Mouse (Mus musculus) fibroblast of lung, adult 2 months (primary cell): ENCODE data around the gene Nupl2.

Source experiments
- DNase-seq: peaks from one replicate; pipeline ENCODE4 v3.0.0-alpha.2; 2011; ENCODE audit warnings: low read depth

The Nupl2 gene

DNA sequence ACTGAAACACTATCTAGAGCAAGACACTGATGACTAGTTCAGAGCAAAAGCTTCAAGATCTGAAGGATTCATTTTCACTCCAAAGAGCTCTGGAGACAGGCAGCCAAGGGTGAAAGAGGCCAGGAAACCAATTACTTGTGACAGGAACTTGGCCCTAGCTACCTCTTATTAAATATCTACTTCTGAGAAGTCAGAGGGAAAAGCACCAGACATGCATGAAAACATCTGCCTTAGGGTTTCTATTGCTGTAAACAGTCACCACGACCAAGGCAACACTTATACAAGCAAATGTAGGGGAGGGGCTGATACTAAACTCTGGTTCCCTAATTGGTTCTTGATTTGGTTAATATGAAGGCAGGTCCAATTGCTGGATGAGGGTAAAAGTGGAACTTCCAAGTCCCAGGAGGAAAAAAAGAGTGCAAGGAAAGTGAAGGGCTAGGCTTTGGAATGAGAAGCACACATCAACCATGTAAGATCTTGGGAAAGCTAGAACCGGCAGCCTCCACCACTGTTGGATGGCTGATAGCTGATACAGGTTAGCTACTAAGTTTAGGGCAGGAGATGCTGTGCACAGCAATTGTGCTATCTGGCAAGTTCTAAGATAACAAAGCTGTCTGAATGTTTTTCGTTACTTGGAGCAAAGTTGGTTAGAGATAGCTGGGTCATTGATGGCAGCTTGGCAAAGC lies 49.2 kb downstream of the Nupl2 start:
- DNase-seq, result peak; percentile 6

DNA sequence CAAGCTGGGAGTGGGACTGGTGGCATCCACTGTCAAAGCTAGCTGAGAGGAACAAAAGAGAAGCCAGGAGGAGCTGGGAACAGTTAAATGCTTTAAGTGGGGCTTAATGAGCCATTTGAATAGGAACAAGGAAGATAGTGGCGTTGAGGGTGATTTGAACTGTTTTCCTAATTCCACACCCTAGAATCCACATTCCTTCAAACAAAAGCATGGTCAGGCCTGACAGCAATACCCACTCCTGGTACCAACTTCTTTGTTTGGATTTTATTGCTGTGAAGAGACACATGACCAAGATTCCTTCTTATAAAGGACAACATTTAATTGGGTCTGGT lies 49.8 kb downstream of the Nupl2 start:
- no peak for DNase-seq

DNA sequence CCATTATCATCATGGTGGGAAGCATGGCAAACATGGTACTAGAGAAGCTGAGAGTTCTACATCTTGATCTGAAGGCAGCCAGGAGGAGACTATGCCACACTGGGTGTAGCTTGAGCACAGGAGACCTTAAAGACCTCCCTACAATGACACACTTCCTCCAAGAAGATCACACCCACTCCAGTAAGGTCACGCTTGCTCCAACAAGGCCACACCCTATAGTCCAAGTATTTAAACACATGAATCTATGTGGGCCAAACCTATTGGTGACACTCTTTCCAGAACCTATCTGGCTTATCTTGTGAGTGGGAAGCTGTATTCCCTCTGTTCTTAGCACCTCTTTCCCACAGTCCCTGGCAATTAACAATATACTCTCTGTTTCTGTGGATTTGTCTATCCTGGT lies 50.1 kb downstream of the Nupl2 start:
- no peak for DNase-seq
